Mouse (Mus musculus) thymus, adult 2 months (tissue): ENCODE data around the gene Abhd12b. TPM values are rescaled to one million over a fixed set of nuclear protein-coding genes. Genes with fewer than 3 reads are reported as not detected.

Experiments
- DNase-seq: peaks from one replicate; pipeline ENCODE4 v3.0.0; 2021
- H3K27ac ChIP-seq: fragments of 200-500 bp; 2 replicates; pipeline ENCODE4 v1.5.1; 2012; ENCODE audit warnings: low read length, control low read depth; ENCODE audit not compliant: control insufficient read depth, insufficient read depth
- H3K27me3 ChIP-seq: fragments of 200-500 bp; 2 replicates; pipeline ENCODE4 v1.6.1; 2012; ENCODE audit warnings: mild to moderate bottlenecking, low read length, moderate library complexity, mixed read lengths; ENCODE audit not compliant: control insufficient read depth, insufficient read depth
- H3K36me3 ChIP-seq: fragments of 200-500 bp; 2 replicates; pipeline ENCODE4 v1.6.1; 2012; ENCODE audit warnings: mild to moderate bottlenecking, low read length, moderate library complexity; ENCODE audit not compliant: control insufficient read depth, insufficient read depth
- H3K4me1 ChIP-seq: fragments of 200-500 bp; replicated peaks from 2 replicates; pipeline ENCODE4 v1.6.1; 2012; ENCODE audit warnings: low read length; ENCODE audit not compliant: control insufficient read depth, insufficient read depth
- H3K4me3 ChIP-seq: fragments of 200-500 bp; 2 replicates; pipeline ENCODE4 v1.5.1; 2012; ENCODE audit warnings: mild to moderate bottlenecking, low read length, control low read depth, moderate library complexity; ENCODE audit not compliant: control insufficient read depth, insufficient read depth
- CTCF ChIP-seq: fragments of 200-500 bp; IDR thresholded peaks from 2 replicates; pipeline ENCODE4 v1.5.1; 2012; ENCODE audit warnings: mild to moderate bottlenecking, control low read depth, low read length, moderate library complexity, borderline replicate concordance; ENCODE audit not compliant: control insufficient read depth, poor library complexity, insufficient read depth; ENCODE audit errors: extremely low read depth
- POLR2A ChIP-seq: fragments of 200-500 bp; IDR thresholded peaks from 2 replicates; pipeline ENCODE4 v1.6.1; 2012; ENCODE audit warnings: mild to moderate bottlenecking, low read length, control low read depth, moderate library complexity; ENCODE audit not compliant: control insufficient read depth, poor library complexity, insufficient read depth; ENCODE audit errors: extremely low read depth
- WGBS: fragments of 180-500 bp; shearing (Covaris S2); methylation state at CpG from one replicate; pipeline ENCODE4 v1.1.7; 2018; 5-methylcytosine and 5-hydroxymethylcytosine counted together
- polyA plus RNA-seq: library from polyadenylated mRNA; depleted of rRNA; stranded (reverse); fragments of >200 nt; gene quantifications from 2 replicates; pipeline ENCODE4 v1.2.3, GENCODE M21; 2012; rRNA removed

Abhd12b gene
- 0.12 and 0.15 TPM in 2 replicates for polyA plus RNA-seq

- no peak within 1 kb of the TSS for H3K4me3 ChIP-seq
- DNase-seq = no peak
- TF ChIP-seq POLR2A (no peak), CTCF (no peak)
Measured at GRCm38 (mm10) chr12:70153842-70154241, at the start of gene Abhd12b. TSS of gene Abhd12b (plus strand) at chr12:70154142.

GRCm38 (mm10) chr12:70104199-70104598 is 49.7 kb upstream of the Abhd12b start:
- H3K27ac ChIP-seq = peak overlapping the region; percentile 41; the same call in 1 of the 2 replicates
- peaks cover 59% of the 10 kb centered on the region for H3K4me1 ChIP-seq
- TF ChIP-seq CTCF (no peak), POLR2A (no peak)
- no peaks in the 10 kb centered on the region for H3K27me3 ChIP-seq
- 62% methylated on average over 4 of the region's 4 CpGs for WGBS
- H3K36me3 ChIP-seq = no peaks in the 10 kb centered on the region
- no peak overlapping the region for H3K4me3 ChIP-seq
- no peak for DNase-seq

More at GRCm38 (mm10) chr12:70153842-70154241, at the start of gene Abhd12b:
- Histone ChIP-seq H3K27ac (no peak within 1 kb of the TSS), H3K36me3 (no peaks in the 10 kb centered on the region), H3K4me1 (peaks cover 2% of the 10 kb centered on the region), H3K27me3 (no peaks in the 10 kb centered on the region)
- 87% methylated on average over 3 of the region's 3 CpGs for WGBS

GRCm38 (mm10) chr12:70104776-70105420 is 49.0 kb upstream of the Abhd12b start:
- WGBS = 43% methylated on average over 5 of the region's 5 CpGs
- TF ChIP-seq CTCF (no peak), POLR2A (no peak)
- Histone ChIP-seq H3K36me3 (no peaks in the 10 kb centered on the region), H3K27ac (peak overlapping the region; percentile 22; the same call in 1 of the 2 replicates), H3K4me1 (peaks cover 59% of the 10 kb centered on the region), H3K4me3 (no peak overlapping the region), H3K27me3 (no peaks in the 10 kb centered on the region)
- DNase-seq = peak; percentile 37

GRCm38 (mm10) chr12:70105885-70106284 is 48.1 kb upstream of the Abhd12b start:
- Histone ChIP-seq H3K4me1 (peaks cover 65% of the 10 kb centered on the region), H3K27ac (no peak overlapping the region), H3K27me3 (no peaks in the 10 kb centered on the region), H3K4me3 (no peak overlapping the region), H3K36me3 (no peaks in the 10 kb centered on the region)
- no peak for TF ChIP-seq CTCF
- no peak for TF ChIP-seq POLR2A
- 60% methylated on average over 6 of the region's 6 CpGs for WGBS
- no peak for DNase-seq

- peaks cover 64% of the 10 kb centered on the region for H3K4me1 ChIP-seq
- TF ChIP-seq POLR2A = no peak
- no peak for TF ChIP-seq CTCF
- no peak for DNase-seq
Measured at GRCm38 (mm10) chr12:70106508-70106907, 47.4 kb upstream of the Abhd12b start.

GRCm38 (mm10) chr12:70108104-70108503 is 45.8 kb upstream of the Abhd12b start:
- H3K27me3 ChIP-seq = no peaks in the 10 kb centered on the region
- no peak for DNase-seq
- WGBS = 26% methylated on average over 2 of the region's 2 CpGs
- H3K27ac ChIP-seq = no peak overlapping the region
- H3K36me3 ChIP-seq = no peaks in the 10 kb centered on the region
- H3K4me3 ChIP-seq = no peak overlapping the region
- no peak for TF ChIP-seq CTCF
- no peak for TF ChIP-seq POLR2A
- H3K4me1 ChIP-seq = peaks cover 54% of the 10 kb centered on the region

More at GRCm38 (mm10) chr12:70106508-70106907, 47.4 kb upstream of the Abhd12b start:
- H3K4me3 ChIP-seq = no peak overlapping the region
- WGBS = 88% methylated on average over 9 of the region's 9 CpGs
- no peak overlapping the region for H3K27ac ChIP-seq
- no peaks in the 10 kb centered on the region for H3K36me3 ChIP-seq
- H3K27me3 ChIP-seq = no peaks in the 10 kb centered on the region

GRCm38 (mm10) chr12:70109921-70110320 is 44.0 kb upstream of the Abhd12b start:
- Histone ChIP-seq H3K36me3 (no peaks in the 10 kb centered on the region), H3K4me3 (no peak overlapping the region), H3K27ac (no peak overlapping the region), H3K27me3 (no peaks in the 10 kb centered on the region), H3K4me1 (peaks cover 39% of the 10 kb centered on the region)
- 23% methylated on average over 6 of the region's 6 CpGs for WGBS
- DNase-seq = no peak
- TF ChIP-seq CTCF (no peak), POLR2A (no peak)
